ENCODE assay signal across 15 mouse cellular contexts in the genomic region with DNA sequence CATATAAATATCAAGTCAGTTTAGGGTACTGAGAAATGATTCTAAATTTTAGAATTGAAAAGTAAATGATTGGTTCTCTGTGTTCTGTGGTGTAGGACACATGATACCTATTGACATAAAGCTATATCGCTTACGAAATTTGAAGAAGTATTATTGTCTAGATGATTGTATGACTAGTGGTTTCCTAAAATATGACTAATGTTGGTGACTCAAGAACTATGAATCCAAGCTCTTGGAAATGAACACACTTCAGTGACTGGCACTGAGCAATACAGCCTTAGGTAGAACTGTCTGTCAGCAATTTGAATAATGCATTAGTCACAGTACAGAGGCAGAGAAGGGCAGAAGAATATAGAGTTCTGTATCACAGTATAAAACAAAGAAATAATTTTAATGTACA.
"Had no signal": no experiment of that assay in that cellular context is flagged by ENCODE, and none has a peak within 500 bp of the region (broad histone marks: within the 10 kb centered on the region; RNA-seq: fewer than 3 reads in every experiment).

No protein-coding gene starts in this region.

- DNase-seq: liver, postnatal 0 days; lung, adult 2 months; lung, postnatal 14 days; lung, postnatal 36 days; midbrain, embryonic 14.5 days; retina, postnatal 1 day; right cerebral cortex, adult 18-20 months; right cerebral cortex, postnatal 25 days; right cerebral cortex, postnatal 4 days; spleen, adult 18-20 months; thymus, adult 18-20 months; thymus, postnatal 14 days; thymus, postnatal 36 days had no signal

- ATAC-seq: liver, postnatal 0 days; lung, postnatal 0 days; midbrain, embryonic 16.5 days had no signal
